Mouse (Mus musculus): ENCODE measurements around the gene Glis1.

DNA sequence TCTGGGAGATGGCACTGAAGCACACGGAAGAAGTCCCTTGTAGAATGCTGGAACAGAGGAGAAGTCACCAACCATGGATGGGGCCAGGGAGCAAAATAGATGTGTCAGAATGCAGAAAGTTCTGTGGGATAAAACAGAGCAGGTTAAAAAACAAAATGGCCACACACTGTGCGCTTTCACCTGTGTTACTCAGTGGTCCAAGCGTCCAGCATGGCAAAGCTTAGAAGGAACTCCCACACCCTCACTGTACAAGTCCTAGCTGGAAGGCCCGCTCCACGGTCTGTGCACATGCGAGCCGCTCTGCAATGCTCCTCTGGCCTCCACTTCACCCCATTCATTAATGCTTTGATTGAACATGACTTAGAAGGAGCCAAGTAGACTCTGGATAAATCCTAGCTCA is 81.2 kb downstream of the Glis1 start:
- TF ChIP-seq TAL1 (IDR thresholded peaks at IDR 0.05; ENCODE audit: low read length) (no peak), GATA1 (IDR thresholded peaks at IDR 0.05; ENCODE audit: low read length) (no peak)

All from erythroblast, embryonic 14.5 days (primary cell).